Mouse (Mus musculus) heart, postnatal 0 days (tissue): ENCODE results near the gene Tep1. TPM values are rescaled to one million over a fixed set of nuclear protein-coding genes. Genes with fewer than 3 reads are reported as not detected.
A peak's percentile ranks its signal among the peaks of the same experiment; 100 is the strongest.

Experiments used
- ATAC-seq: fragments of 200-750 bp; cut with Nextera tagmentation; 2 replicates; pipeline ENCODE4 v1.8.0; 2017; ENCODE audit warnings: low read depth, moderate number of reproducible peaks, moderate library complexity; ENCODE audit not compliant: insufficient read depth
- DNase-seq: peaks from one replicate; pipeline ENCODE4 v3.0.0-alpha.2; 2016; ENCODE audit warnings: low spot score
- H3K27ac ChIP-seq: fragments of 300-500 bp; sonication (generic); 2 replicates; pipeline ENCODE4 v1.5.1; 2014; ENCODE audit warnings: low read depth, mild to moderate bottlenecking
- H3K27me3 ChIP-seq: fragments of 300-500 bp; sonication (generic); 2 replicates; pipeline ENCODE4 v1.6.1; 2014; ENCODE audit warnings: low read length, mixed read lengths; ENCODE audit not compliant: control insufficient read depth, insufficient read depth
- H3K36me3 ChIP-seq: fragments of 300-500 bp; sonication (generic); replicated peaks from 2 replicates; pipeline ENCODE4 v1.6.1; 2014; ENCODE audit warnings: low read length, mixed read lengths; ENCODE audit not compliant: control insufficient read depth, insufficient read depth
- H3K4me1 ChIP-seq: fragments of 300-500 bp; sonication (generic); 2 replicates; pipeline ENCODE4 v1.6.1; 2014; ENCODE audit warnings: antibody characterized with exemption; ENCODE audit not compliant: control insufficient read depth, insufficient read depth
- H3K4me2 ChIP-seq: fragments of 300-500 bp; sonication (generic); 2 replicates; pipeline ENCODE4 v1.6.1; 2014; ENCODE audit warnings: low read depth, mild to moderate bottlenecking, low read length, moderate library complexity
- H3K4me3 ChIP-seq: fragments of 300-500 bp; sonication (generic); 2 replicates; pipeline ENCODE4 v1.5.1; 2014; ENCODE audit warnings: low read depth, low read length
- H3K9ac ChIP-seq: fragments of 300-500 bp; sonication (generic); replicated peaks from 2 replicates; pipeline ENCODE4 v1.6.1; 2014; ENCODE audit warnings: low read depth, low read length, mixed read lengths
- H3K9me3 ChIP-seq: fragments of 300-500 bp; sonication (generic); replicated peaks from 2 replicates; pipeline ENCODE4 v1.6.1; 2016; ENCODE audit warnings: low read length; ENCODE audit not compliant: control insufficient read depth
- CTCF ChIP-seq: IDR thresholded peaks from 2 replicates; pipeline ENCODE4 v1.5.1; 2016; ENCODE audit warnings: antibody characterized with exemption, control low read depth, low read depth
- EP300 ChIP-seq: IDR thresholded peaks from 2 replicates; pipeline ENCODE4 v1.6.1; 2016; ENCODE audit warnings: antibody characterized with exemption, low read depth
- WGBS: fragments of 180-500 bp; shearing (Covaris S2); extraction: QIAGEN DNeasy Blood & Tissue Kit; methylation state at CpG from one replicate; pipeline ENCODE4 v1.1.7; 2014; 5-methylcytosine and 5-hydroxymethylcytosine counted together
- polyA plus RNA-seq: library from polyadenylated mRNA; unstranded; fragments of >200 nt; fragmentation: Nextera tagmentation; extraction: Ambion mirVana; gene quantifications from 2 replicates; pipeline ENCODE4 v1.2.1, GENCODE M21; 2015
- total RNA-seq: library from RNA; depleted of rRNA; stranded (reverse); fragments of >200 nt; gene quantifications from 2 replicates; pipeline ENCODE4 v1.2.3, GENCODE M21; 2014; ENCODE audit warnings: low replicate concordance

Gene Tep1
- total and polyA plus RNA-seq, 2 experiments from 2014 or later, result 4.7 to 29.3 TPM

GRCm38 (mm10) chr14:50875591-50876230 lies 5.4 kb upstream of the Tep1 start:
- ATAC-seq, result no peak
- TF ChIP-seq EP300 (no peak), CTCF (no peak)

GRCm38 (mm10) chr14:50875175-50875574 lies 4.8 kb upstream of the Tep1 start:
- H3K4me1 ChIP-seq, result no peaks in the 10 kb centered on the region
- no peak for ATAC-seq
- H3K27me3 ChIP-seq, result no peaks in the 10 kb centered on the region
- H3K4me3 ChIP-seq, result no peak overlapping the region
- no peaks in the 10 kb centered on the region; the same call in 1 of the 2 replicates for H3K36me3 ChIP-seq
- H3K9me3 ChIP-seq, result no peaks in the 10 kb centered on the region
- no peak for TF ChIP-seq CTCF
- no peak for DNase-seq
- H3K27ac ChIP-seq, result no peak overlapping the region
- no peak overlapping the region for H3K9ac ChIP-seq
- no peak overlapping the region for H3K4me2 ChIP-seq
- 76% methylated on average over 3 of the region's 3 CpGs for WGBS

More at GRCm38 (mm10) chr14:50875591-50876230, 5.4 kb upstream of the Tep1 start:
- H3K27ac ChIP-seq, result no peak overlapping the region
- no peaks in the 10 kb centered on the region for H3K4me1 ChIP-seq
- H3K9me3 ChIP-seq, result no peaks in the 10 kb centered on the region
- no peaks in the 10 kb centered on the region for H3K27me3 ChIP-seq
- no peak overlapping the region for H3K4me2 ChIP-seq
- no peak for DNase-seq
- H3K36me3 ChIP-seq, result no peaks in the 10 kb centered on the region; the same call in 1 of the 2 replicates
- H3K4me3 ChIP-seq, result no peak overlapping the region
- H3K9ac ChIP-seq, result no peak overlapping the region
- 72% methylated on average over 6 of the region's 6 CpGs for WGBS

GRCm38 (mm10) chr14:50871284-50871683 lies 924 bp upstream of the Tep1 start:
- ATAC-seq (no peak), DNase-seq (no peak)
- TF ChIP-seq CTCF (no peak), EP300 (no peak)
- Histone ChIP-seq H3K4me3 (no peak overlapping the region), H3K9ac (no peak overlapping the region), H3K27me3 (no peaks in the 10 kb centered on the region), H3K4me1 (no peaks in the 10 kb centered on the region), H3K9me3 (no peaks in the 10 kb centered on the region), H3K27ac (peak overlapping the region; percentile 79; the same call in 1 of the 2 replicates), H3K4me2 (no peak overlapping the region), H3K36me3 (peaks cover 17% of the 10 kb centered on the region)
- WGBS, result 88% methylated on average over 2 of the region's 2 CpGs

GRCm38 (mm10) chr14:50870805-50871143 lies 414 bp upstream of the Tep1 start:
- Histone ChIP-seq H3K9ac (peak overlapping the region; percentile 60), H3K4me2 (peak overlapping the region; percentile 60), H3K27me3 (no peaks in the 10 kb centered on the region), H3K4me1 (no peaks in the 10 kb centered on the region), H3K4me3 (peak overlapping the region; percentile 62), H3K36me3 (peaks cover 18% of the 10 kb centered on the region), H3K27ac (peak overlapping the region; percentile 79), H3K9me3 (no peaks in the 10 kb centered on the region)
- WGBS, result 39% methylated on average over 5 of the region's 5 CpGs
- DNase-seq (no peak), ATAC-seq (peak; percentile 4; the same call in 1 of the 2 replicates)
- TF ChIP-seq CTCF, result no peak

GRCm38 (mm10) chr14:50868656-50869055 lies 1.7 kb downstream of the Tep1 start:
- WGBS, result 92% methylated on average over 5 of the region's 5 CpGs
- H3K36me3 ChIP-seq, result peaks cover 18% of the 10 kb centered on the region
- no peak overlapping the region for H3K4me2 ChIP-seq
- H3K4me1 ChIP-seq, result no peaks in the 10 kb centered on the region
- DNase-seq, result no peak
- no peak for TF ChIP-seq CTCF
- no peak for TF ChIP-seq EP300
- no peak overlapping the region for H3K4me3 ChIP-seq
- H3K27me3 ChIP-seq, result no peaks in the 10 kb centered on the region
- no peak for ATAC-seq
- no peak overlapping the region for H3K27ac ChIP-seq
- no peaks in the 10 kb centered on the region for H3K9me3 ChIP-seq
- no peak overlapping the region for H3K9ac ChIP-seq

GRCm38 (mm10) chr14:50868211-50868610 lies 2.1 kb downstream of the Tep1 start:
- H3K9me3 ChIP-seq, result no peaks in the 10 kb centered on the region
- H3K9ac ChIP-seq, result no peak overlapping the region
- H3K36me3 ChIP-seq, result peaks cover 21% of the 10 kb centered on the region
- TF ChIP-seq CTCF, result no peak
- no peak for TF ChIP-seq EP300
- 74% methylated on average over 4 of the region's 4 CpGs for WGBS
- DNase-seq (no peak), ATAC-seq (no peak)
- H3K27me3 ChIP-seq, result no peaks in the 10 kb centered on the region
- no peaks in the 10 kb centered on the region for H3K4me1 ChIP-seq
- no peak overlapping the region for H3K27ac ChIP-seq
- H3K4me2 ChIP-seq, result no peak overlapping the region
- H3K4me3 ChIP-seq, result no peak overlapping the region
